Mouse (Mus musculus): ENCODE results near the gene Rasgrp2. TPM values are rescaled to one million over a fixed set of nuclear protein-coding genes. Genes with fewer than 3 reads are reported as not detected.

The Rasgrp2 gene
- total and polyA plus RNA-seq, 3 experiments: 31.4 to 79.6 (median 37.0) TPM

GRCm38 (mm10) chr19:6427653-6428434, 28.7 kb downstream of the Rasgrp2 start:
- peak; percentile 56 for DNase-seq

DNA sequence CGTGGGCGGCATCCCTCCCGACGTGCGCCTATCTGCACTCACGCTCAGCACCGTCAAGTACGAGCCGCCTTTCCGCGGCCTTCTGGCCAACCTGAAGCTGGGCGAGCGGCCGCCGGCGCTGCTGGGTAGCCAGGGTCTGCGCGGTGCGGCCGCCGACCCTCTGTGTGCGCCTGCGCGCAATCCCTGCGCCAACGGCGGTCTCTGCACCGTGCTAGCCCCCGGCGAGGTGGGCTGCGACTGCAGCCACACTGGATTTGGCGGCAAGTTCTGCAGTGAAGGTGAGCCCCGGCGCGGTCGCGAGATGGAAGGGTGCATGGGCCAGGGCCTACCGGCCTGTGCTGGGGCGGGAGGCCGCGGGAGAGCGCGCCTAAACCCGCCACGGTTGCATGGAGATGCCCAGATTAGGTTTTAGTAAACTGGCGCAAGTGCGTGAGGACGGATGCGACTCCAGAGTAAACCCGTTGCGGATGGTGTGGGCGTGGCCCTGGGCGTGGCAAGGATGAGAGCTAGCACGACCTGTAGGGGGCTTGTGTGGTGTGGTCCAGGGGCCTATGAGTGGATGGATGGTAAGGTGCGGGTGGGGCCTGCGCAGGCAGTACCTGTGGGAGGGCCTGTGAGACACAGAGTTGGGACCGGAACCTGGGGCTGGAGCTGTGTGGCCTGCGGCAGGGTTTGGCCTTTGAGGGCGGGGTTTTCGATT, 29.5 kb downstream of the Rasgrp2 start:
- no peak for DNase-seq

- no peak for DNase-seq
These were observed 43.9 kb downstream of the Rasgrp2 start for GRCm38 (mm10) chr19:6443016-6443415.

DNA sequence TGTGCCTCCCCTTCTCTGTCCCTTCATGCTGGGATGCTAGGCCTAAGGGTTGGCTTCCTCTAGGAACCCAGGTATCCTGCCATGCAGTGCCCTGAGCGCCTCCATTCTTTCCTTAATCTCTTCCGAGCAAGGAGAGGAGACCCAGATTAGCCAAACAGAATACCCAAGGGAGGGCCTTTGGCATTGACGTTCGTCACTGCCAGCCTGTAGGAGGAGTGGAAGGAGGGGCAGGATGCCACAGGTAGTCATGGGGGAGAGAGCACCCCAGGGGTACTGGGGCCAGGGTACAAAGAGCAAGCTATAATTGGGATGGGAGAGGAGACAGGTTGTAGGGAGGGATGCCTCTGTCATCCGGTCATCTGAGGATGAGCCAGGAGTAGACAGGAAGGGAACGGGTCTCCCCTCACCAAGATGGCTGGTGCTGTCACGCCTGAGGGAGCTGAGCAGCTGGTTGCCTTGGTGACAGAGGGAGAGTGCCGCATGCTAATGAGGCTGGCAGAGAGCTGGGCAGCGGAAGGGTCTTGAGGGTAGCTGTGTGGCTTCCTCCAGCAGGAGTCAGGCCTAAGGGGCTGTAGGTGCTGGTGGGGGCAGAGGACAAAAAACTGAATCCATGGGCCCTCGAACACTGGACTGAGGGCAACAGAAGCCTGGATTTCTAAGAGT, 46.8 kb downstream of the Rasgrp2 start:
- DNase-seq: no peak

- DNase-seq: peak; percentile 65
These were observed 47.7 kb downstream of the Rasgrp2 start for GRCm38 (mm10) chr19:6446736-6447437.

- no peak for DNase-seq
These were observed 49.6 kb downstream of the Rasgrp2 start for GRCm38 (mm10) chr19:6448752-6449151.

GRCm38 (mm10) chr19:6449841-6450240, 50.7 kb downstream of the Rasgrp2 start:
- DNase-seq: no peak

- peak; percentile 84 for DNase-seq
These were observed 52.9 kb downstream of the Rasgrp2 start for GRCm38 (mm10) chr19:6452030-6452494.

- no peak for DNase-seq
These were observed 53.7 kb downstream of the Rasgrp2 start for GRCm38 (mm10) chr19:6452672-6453310.

DNA sequence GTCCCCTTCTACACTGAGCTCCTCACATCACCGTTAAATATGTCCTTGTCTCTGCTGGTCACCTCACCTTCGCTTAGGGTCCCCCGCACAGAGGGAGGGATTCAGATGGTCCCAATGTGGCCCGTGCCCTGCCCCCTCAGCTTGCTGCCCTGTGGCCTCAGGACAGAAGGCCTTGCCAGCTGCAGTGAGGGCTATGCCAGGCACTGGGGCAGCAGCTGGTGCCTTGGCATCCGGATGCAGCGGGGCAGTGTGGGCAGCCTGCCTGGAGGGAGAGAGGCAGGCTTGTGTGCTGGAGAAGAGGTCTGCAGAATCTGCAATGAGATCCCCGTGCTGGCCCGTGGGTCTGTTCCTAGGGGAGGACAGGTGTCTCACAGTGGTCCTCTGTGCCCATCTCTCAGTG, 54.2 kb downstream of the Rasgrp2 start:
- DNase-seq: no peak

DNA sequence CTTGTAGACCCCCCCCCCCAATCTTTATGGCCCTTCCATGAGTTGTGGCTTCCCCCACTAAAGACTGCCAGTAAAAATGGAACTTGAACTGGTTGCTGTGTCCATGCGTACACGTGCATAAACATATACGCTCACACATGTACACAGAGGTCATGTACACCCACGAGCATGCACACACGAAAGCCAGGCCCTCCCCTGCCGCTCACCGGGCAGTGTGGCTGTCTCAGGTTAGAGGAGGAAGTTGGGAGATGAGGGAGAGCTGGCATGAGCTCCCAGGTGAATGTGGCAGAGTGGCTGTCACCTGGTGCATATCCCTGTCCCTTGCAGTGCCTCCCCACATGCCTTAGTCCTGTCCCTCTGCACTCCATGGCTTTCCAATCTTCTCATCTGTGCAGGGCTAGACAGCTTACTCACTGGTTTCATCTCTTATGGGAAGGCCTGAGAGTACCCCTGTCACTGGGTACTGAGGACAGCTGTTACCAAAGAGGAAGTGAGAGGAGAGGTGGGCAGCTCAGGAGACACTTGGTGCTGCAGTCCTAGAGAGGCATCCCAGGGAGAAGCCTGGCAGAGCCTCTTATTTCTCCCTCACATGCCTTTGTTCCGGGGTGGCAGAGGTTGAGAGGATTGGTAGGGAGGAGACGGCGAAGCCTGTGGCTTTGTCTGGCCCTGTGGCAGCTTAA, 55.0 kb downstream of the Rasgrp2 start:
- no peak for DNase-seq

DNA sequence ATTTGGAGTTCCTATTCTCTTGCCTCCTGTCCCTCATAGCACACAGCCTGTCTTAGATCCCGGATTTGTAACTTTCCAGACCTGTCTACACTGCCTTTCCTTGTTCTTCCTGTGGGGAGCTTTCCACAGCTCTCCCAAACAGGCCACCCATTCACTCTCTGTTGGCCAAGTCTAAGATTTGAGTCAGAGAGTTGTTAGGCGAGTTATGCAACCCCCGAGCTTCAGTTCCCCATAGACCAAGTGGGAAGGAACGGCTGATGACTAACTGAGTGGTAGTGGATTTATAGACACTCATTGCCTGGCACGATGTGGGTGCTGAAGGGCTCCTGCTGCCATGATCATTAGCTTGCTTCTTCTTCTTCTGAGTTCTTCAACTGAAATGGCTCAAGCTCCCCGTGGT, 60.4 kb downstream of the Rasgrp2 start:
- no peak for DNase-seq

GRCm38 (mm10) chr19:6462841-6463240, 63.7 kb downstream of the Rasgrp2 start:
- no peak for DNase-seq

GRCm38 (mm10) chr19:6464306-6465071, 65.3 kb downstream of the Rasgrp2 start:
- no peak for DNase-seq

Other genes starting within 250 kb of the Rasgrp2 start
- 1 to 10 TPM; 2.4 to 4.1 TPM for gene Majin, start 215.0 kb upstream of the Rasgrp2 start, total RNA-seq (2021)
- gene Majin, start 215.0 kb upstream of the Rasgrp2 start, polyA plus RNA-seq (2012; rRNA removed): 0.56 and 0.72 TPM in 2 replicates
- gene Gpha2, start 173.0 kb upstream of the Rasgrp2 start, total RNA-seq (2021): 10 to 100 TPM; 18.7 to 23.7 TPM
- 237 and 302 TPM in 2 replicates for gene Gpha2, start 173.0 kb upstream of the Rasgrp2 start, polyA plus RNA-seq (2012; rRNA removed)
- gene Ppp2r5b, start 163.5 kb upstream of the Rasgrp2 start, total RNA-seq (2021): 100 to 1,000 TPM in 1 of 2 experiments, 10 to 100 TPM in 1; 87.1 to 123 TPM
- 247 and 266 TPM in 2 replicates for gene Ppp2r5b, start 163.5 kb upstream of the Rasgrp2 start, polyA plus RNA-seq (2012; rRNA removed)
- gene Atg2a, start 157.7 kb upstream of the Rasgrp2 start, total RNA-seq (2021): 10 to 100 TPM; 31.0 to 36.0 TPM
- 105 and 108 TPM in 2 replicates for gene Atg2a, start 157.7 kb upstream of the Rasgrp2 start, polyA plus RNA-seq (2012; rRNA removed)
- gene Ehd1, start 122.6 kb upstream of the Rasgrp2 start, total RNA-seq (2021): 100 to 1,000 TPM; 129 to 133 TPM
- 470 and 474 TPM in 2 replicates for gene Ehd1, start 122.6 kb upstream of the Rasgrp2 start, polyA plus RNA-seq (2012; rRNA removed)
- gene Cdc42bpg, start 92.9 kb upstream of the Rasgrp2 start, total RNA-seq (2021): 10 to 100 TPM; 14.4 to 24.6 TPM
- gene Cdc42bpg, start 92.9 kb upstream of the Rasgrp2 start, polyA plus RNA-seq (2012; rRNA removed): 23.7 and 26.6 TPM in 2 replicates
- 10 to 100 TPM; 54.6 to 54.8 TPM for gene Men1, start 64.4 kb upstream of the Rasgrp2 start, total RNA-seq (2021)
- 71.1 and 71.2 TPM in 2 replicates for gene Men1, start 64.4 kb upstream of the Rasgrp2 start, polyA plus RNA-seq (2012; rRNA removed)
- gene Map4k2, start 58.2 kb upstream of the Rasgrp2 start, total RNA-seq (2021): 10 to 100 TPM; 36.1 to 38.5 TPM
- gene Map4k2, start 58.2 kb upstream of the Rasgrp2 start, polyA plus RNA-seq (2012; rRNA removed): 150 and 161 TPM in 2 replicates
- 100 to 1,000 TPM; 141 to 286 TPM for gene Sf1, start 35.6 kb upstream of the Rasgrp2 start, total RNA-seq (2021)
- gene Sf1, start 35.6 kb upstream of the Rasgrp2 start, polyA plus RNA-seq (2012; rRNA removed): 346 and 350 TPM in 2 replicates
- gene Pygm, start 14.9 kb upstream of the Rasgrp2 start, total RNA-seq (2021): 10 to 100 TPM; 48.3 to 94.0 TPM
- gene Pygm, start 14.9 kb upstream of the Rasgrp2 start, polyA plus RNA-seq (2012; rRNA removed): 97.8 and 115 TPM in 2 replicates
- 10 to 100 TPM; 12.1 to 14.0 TPM for gene Nrxn2, start 19.4 kb downstream of the Rasgrp2 start, total RNA-seq (2021)
- gene Nrxn2, start 19.4 kb downstream of the Rasgrp2 start, polyA plus RNA-seq (2012; rRNA removed): 14.3 and 18.1 TPM in 2 replicates
- gene Slc22a12, start 143.7 kb downstream of the Rasgrp2 start, total RNA-seq (2021): under 1 TPM; 0.37 to 0.45 TPM
- 0.11 and 0.32 TPM in 2 replicates for gene Slc22a12, start 143.7 kb downstream of the Rasgrp2 start, polyA plus RNA-seq (2012; rRNA removed)

Measured in adrenal gland, adult 2 months (tissue).